Mouse (Mus musculus): ENCODE measurements around the gene Wfdc13. TPM values are rescaled to one million over a fixed set of nuclear protein-coding genes. Genes with fewer than 3 reads are reported as not detected.
A peak's percentile ranks its signal among the peaks of the same experiment; 100 is the strongest.

Wfdc13 gene
- polyA plus RNA-seq, 1 experiment from 2014 or later, result 1.4 TPM

GRCm38 (mm10) chr2:164676916-164677685, 7.8 kb upstream of the Wfdc13 start:
- H3K27me3 ChIP-seq (ENCODE audit: insufficient read depth, low read length), result no peaks in the 10 kb centered on the region
- no peaks in the 10 kb centered on the region for H3K36me3 ChIP-seq (ENCODE audit: insufficient read depth, low read length)
- DNase-seq (ENCODE audit: low spot score), result no peak
- no peak overlapping the region for H3K4me2 ChIP-seq (ENCODE audit: low read length)
- no peaks in the 10 kb centered on the region for H3K4me1 ChIP-seq (replicated peaks; ENCODE audit: insufficient read depth, low read length)
- TF ChIP-seq CTCF (IDR thresholded peaks at IDR 0.05; ENCODE audit: low read depth), result no peak
- ATAC-seq (replicated peaks; ENCODE audit: low FRiP score, low read depth), result no peak
- no peak overlapping the region for H3K4me3 ChIP-seq (replicated peaks; ENCODE audit: low read depth, low read length)
- H3K9ac ChIP-seq (ENCODE audit: low read depth, low read length), result no peak overlapping the region
- 69% methylated on average over 16 of the region's 16 CpGs for WGBS
- H3K27ac ChIP-seq, result no peak overlapping the region
- no peaks in the 10 kb centered on the region for H3K9me3 ChIP-seq (replicated peaks; ENCODE audit: low read length)

DNA sequence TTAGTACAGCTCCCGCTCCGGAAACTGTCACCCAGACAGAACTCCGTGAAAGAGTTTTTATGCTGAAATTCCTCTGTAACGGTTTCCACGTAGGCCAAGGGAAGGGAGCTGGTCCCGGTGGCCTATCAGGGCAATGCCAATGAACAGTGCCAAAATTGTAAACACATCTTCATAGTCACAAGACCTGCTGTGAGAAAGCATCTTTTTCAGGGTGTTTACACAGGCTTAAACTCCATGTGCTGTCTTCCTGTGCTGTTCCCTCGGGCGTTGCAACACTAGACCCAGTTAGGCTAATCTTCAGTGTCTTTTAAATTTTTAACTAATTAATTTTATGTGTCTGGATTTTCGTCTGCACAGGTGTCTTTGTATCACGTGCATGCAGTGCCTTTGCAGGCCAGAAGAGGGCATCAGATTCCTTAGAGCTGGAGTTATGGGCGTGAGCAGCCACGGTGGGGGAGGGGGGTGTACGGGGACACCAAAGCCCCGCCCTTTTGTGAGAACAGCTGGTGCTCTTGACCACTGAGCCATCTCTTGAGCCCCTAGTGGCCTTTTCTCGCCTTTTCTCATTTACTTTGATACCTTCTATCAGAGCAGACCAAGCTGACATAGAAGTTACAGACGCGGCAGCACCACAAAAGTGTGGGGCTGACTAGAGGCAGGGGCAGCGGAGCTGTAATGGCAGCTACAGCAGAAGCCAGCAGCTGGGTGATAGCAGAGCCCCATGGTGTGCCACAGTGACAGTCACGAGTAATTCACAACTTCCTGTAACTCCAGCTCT, 5.9 kb upstream of the Wfdc13 start:
- DNase-seq (ENCODE audit: low spot score), result peak; percentile 92

DNA sequence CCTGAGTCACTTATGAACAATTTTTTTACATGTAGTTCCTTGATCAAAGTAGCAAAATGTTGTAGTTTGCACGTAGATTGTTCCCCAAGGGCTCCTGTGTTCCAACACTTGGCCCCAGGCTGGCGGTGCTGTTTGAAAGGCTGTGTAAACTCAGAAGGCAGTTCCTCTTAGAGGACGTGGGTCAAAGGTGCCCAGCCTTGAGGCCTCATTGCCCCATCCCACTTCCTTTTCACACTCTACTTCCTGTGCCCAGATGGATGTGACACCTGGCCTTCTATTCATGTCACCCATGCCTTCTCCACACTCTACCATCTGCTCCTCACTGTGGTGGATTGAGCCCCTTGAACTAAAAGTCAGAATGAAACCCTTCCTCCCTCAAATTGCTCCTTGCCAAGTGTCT, 5.0 kb upstream of the Wfdc13 start:
- Histone ChIP-seq H3K4me2 (ENCODE audit: low read length) (no peak overlapping the region), H3K27me3 (ENCODE audit: insufficient read depth, low read length) (no peaks in the 10 kb centered on the region), H3K27ac (no peak overlapping the region), H3K9me3 (replicated peaks; ENCODE audit: low read length) (no peaks in the 10 kb centered on the region), H3K4me3 (replicated peaks; ENCODE audit: low read depth, low read length) (no peak overlapping the region), H3K9ac (ENCODE audit: low read depth, low read length) (no peak overlapping the region), H3K4me1 (replicated peaks; ENCODE audit: insufficient read depth, low read length) (no peaks in the 10 kb centered on the region), H3K36me3 (ENCODE audit: insufficient read depth, low read length) (no peaks in the 10 kb centered on the region)
- TF ChIP-seq CTCF (IDR thresholded peaks at IDR 0.05; ENCODE audit: low read depth), result no peak
- ATAC-seq (replicated peaks; ENCODE audit: low FRiP score, low read depth) (no peak), DNase-seq (ENCODE audit: low spot score) (no peak)
- WGBS, result 32% methylated on average over 3 of the region's 3 CpGs

More for the DNA sequence above, 5.9 kb upstream of the Wfdc13 start:
- H3K36me3 ChIP-seq (ENCODE audit: insufficient read depth, low read length), result no peaks in the 10 kb centered on the region
- ATAC-seq (replicated peaks; ENCODE audit: low FRiP score, low read depth), result peak; percentile 80
- no peaks in the 10 kb centered on the region for H3K27me3 ChIP-seq (ENCODE audit: insufficient read depth, low read length)
- TF ChIP-seq CTCF (IDR thresholded peaks at IDR 0.05; ENCODE audit: low read depth), result peak; percentile 94
- no peaks in the 10 kb centered on the region for H3K9me3 ChIP-seq (replicated peaks; ENCODE audit: low read length)
- 18% methylated on average over 19 of the region's 19 CpGs for WGBS
- H3K9ac ChIP-seq (ENCODE audit: low read depth, low read length), result 0 out of 2 replicates have a peak overlapping the region, but pooled peaks have one; percentile 28
- H3K4me3 ChIP-seq (replicated peaks; ENCODE audit: low read depth, low read length), result 0 out of 2 replicates have a peak overlapping the region, but pooled peaks have one; percentile 9
- H3K4me1 ChIP-seq (replicated peaks; ENCODE audit: insufficient read depth, low read length), result no peaks in the 10 kb centered on the region
- H3K4me2 ChIP-seq (ENCODE audit: low read length), result peak overlapping the region; percentile 51
- H3K27ac ChIP-seq, result no peak overlapping the region

DNA sequence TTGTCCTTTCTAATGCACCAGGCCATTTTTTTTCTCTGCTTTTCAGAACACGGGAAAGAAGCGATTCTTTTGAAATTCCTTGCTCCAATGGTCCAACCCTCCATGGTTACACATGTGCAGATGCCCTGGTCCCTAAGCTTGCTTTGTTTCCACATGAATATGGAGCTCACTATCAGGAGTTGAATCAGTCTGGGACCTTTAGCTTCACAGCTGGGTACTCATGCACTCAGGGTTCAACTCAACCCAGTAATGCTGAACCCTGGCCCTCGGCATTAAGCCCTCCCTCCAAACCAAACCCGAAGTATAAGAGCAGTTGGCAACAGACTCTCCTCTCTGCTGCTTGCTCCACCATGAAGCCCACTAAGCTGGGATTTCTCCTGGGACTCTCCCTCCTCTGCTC, 13.3 kb downstream of the Wfdc13 start, which contains the start of gene Spint4:
Gene Spint4 (plus strand): TSS at position 301 of the 400 bp plus-strand sequence.
- 70% methylated on average over 4 of the region's 4 CpGs for WGBS
- Histone ChIP-seq H3K4me3 (replicated peaks; ENCODE audit: low read depth, low read length) (no peak within 1 kb of the TSS), H3K9me3 (replicated peaks; ENCODE audit: low read length) (no peaks in the 10 kb centered on the region), H3K9ac (ENCODE audit: low read depth, low read length) (no peak within 1 kb of the TSS), H3K36me3 (ENCODE audit: insufficient read depth, low read length) (no peaks in the 10 kb centered on the region), H3K4me1 (replicated peaks; ENCODE audit: insufficient read depth, low read length) (no peaks in the 10 kb centered on the region), H3K4me2 (ENCODE audit: low read length) (no peak within 1 kb of the TSS), H3K27ac (no peak within 1 kb of the TSS), H3K27me3 (ENCODE audit: insufficient read depth, low read length) (no peaks in the 10 kb centered on the region)
- TF ChIP-seq CTCF (IDR thresholded peaks at IDR 0.05; ENCODE audit: low read depth), result no peak
- ATAC-seq (replicated peaks; ENCODE audit: low FRiP score, low read depth) (no peak), DNase-seq (ENCODE audit: low spot score) (no peak)

DNA sequence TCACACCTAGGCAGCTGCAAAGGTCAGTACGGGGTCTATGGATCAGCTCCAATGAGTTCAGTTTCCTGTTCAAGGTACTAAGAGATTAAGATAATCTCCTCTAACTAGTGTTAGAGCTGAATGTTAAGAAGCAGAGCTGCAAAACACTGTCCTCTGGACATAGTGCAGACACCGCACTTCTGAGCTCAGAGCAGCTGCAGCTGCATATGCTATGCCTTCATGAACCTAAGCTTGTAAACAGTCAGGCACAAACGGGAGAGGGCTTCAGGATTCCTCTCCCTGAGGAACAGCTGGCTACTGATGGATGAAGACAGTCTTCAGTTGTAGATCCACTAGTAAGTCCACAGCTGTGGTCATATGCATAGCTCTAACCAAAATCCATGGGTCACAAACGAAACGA, 16.1 kb downstream of the Wfdc13 start:
- TF ChIP-seq CTCF (IDR thresholded peaks at IDR 0.05; ENCODE audit: low read depth), result no peak
- H3K9ac ChIP-seq (ENCODE audit: low read depth, low read length), result no peak overlapping the region
- H3K4me1 ChIP-seq (replicated peaks; ENCODE audit: insufficient read depth, low read length), result no peaks in the 10 kb centered on the region
- no peaks in the 10 kb centered on the region for H3K36me3 ChIP-seq (ENCODE audit: insufficient read depth, low read length)
- H3K27me3 ChIP-seq (ENCODE audit: insufficient read depth, low read length), result no peaks in the 10 kb centered on the region
- no peak overlapping the region for H3K27ac ChIP-seq
- H3K4me3 ChIP-seq (replicated peaks; ENCODE audit: low read depth, low read length), result no peak overlapping the region
- 59% methylated on average over 5 of the region's 5 CpGs for WGBS
- H3K4me2 ChIP-seq (ENCODE audit: low read length), result no peak overlapping the region
- H3K9me3 ChIP-seq (replicated peaks; ENCODE audit: low read length), result no peaks in the 10 kb centered on the region
- ATAC-seq (replicated peaks; ENCODE audit: low FRiP score, low read depth), result no peak
- DNase-seq (ENCODE audit: low spot score), result no peak

DNA sequence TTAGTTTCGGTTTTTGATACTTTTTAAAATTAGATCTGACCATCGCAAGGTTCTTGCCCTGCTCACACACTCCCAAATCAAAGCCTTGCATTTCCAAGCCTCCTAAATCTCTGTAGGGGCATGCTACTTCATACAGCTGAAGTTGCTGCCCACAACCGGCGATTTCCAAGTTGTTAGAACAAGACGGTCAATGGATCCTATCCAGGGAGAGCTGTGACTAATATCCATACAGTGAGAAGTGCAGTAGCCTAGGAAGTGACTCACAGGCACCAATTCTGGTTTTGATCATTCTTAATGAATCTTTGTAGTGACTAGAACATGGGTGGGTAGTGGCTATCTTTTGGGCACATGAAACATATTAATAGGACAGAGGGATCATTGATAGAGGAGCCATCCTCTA, 16.9 kb downstream of the Wfdc13 start:
- DNase-seq (ENCODE audit: low spot score), result no peak
- no peak for TF ChIP-seq CTCF (IDR thresholded peaks at IDR 0.05; ENCODE audit: low read depth)
- H3K9ac ChIP-seq (ENCODE audit: low read depth, low read length), result no peak overlapping the region
- no peaks in the 10 kb centered on the region for H3K4me1 ChIP-seq (replicated peaks; ENCODE audit: insufficient read depth, low read length)
- no peak for ATAC-seq (replicated peaks; ENCODE audit: low FRiP score, low read depth)
- H3K4me3 ChIP-seq (replicated peaks; ENCODE audit: low read depth, low read length), result no peak overlapping the region
- 91% methylated on average over 5 of the region's 5 CpGs for WGBS
- no peaks in the 10 kb centered on the region for H3K27me3 ChIP-seq (ENCODE audit: insufficient read depth, low read length)
- H3K9me3 ChIP-seq (replicated peaks; ENCODE audit: low read length), result no peaks in the 10 kb centered on the region
- H3K36me3 ChIP-seq (ENCODE audit: insufficient read depth, low read length), result no peaks in the 10 kb centered on the region
- H3K4me2 ChIP-seq (ENCODE audit: low read length), result no peak overlapping the region
- no peak overlapping the region for H3K27ac ChIP-seq

Measured in kidney, postnatal 0 days (tissue).